Mouse (Mus musculus): ENCODE results near the gene Rpusd4. TPM values are rescaled to one million over a fixed set of nuclear protein-coding genes. Genes with fewer than 3 reads are reported as not detected.
A peak's percentile ranks its signal among the peaks of the same experiment; 100 is the strongest.

Rpusd4 gene
- total and polyA plus RNA-seq, 2 experiments from 2014 or later = 10.9 to 11.4 TPM

- Histone ChIP-seq H3K36me3 (ENCODE audit: insufficient read depth) (no peaks in the 10 kb centered on the region), H3K4me1 (ENCODE audit: insufficient read depth) (0 out of 2 replicates have a peak, but pooled peaks cover 4% of the 10 kb centered on the region), H3K4me2 (ENCODE audit: low read depth) (no peak overlapping the region), H3K9me3 (ENCODE audit: low read length) (no peaks in the 10 kb centered on the region), H3K9ac (no peak overlapping the region), H3K27me3 (ENCODE audit: insufficient read depth, low read length) (no peaks in the 10 kb centered on the region), H3K27ac (ENCODE audit: low read depth, low read length) (no peak overlapping the region), H3K4me3 (ENCODE audit: low read depth, low read length) (no peak overlapping the region)
- WGBS = 53% methylated on average over 9 of the region's 9 CpGs
- DNase-seq = no peak
- ATAC-seq = no peak
- TF ChIP-seq CTCF (IDR thresholded peaks at IDR 0.05; ENCODE audit: low read depth) = no peak
These were observed 49.7 kb downstream of the Rpusd4 start for GRCm38 (mm10) chr9:35317233-35317980.

GRCm38 (mm10) chr9:35318537-35319172 is 51.0 kb downstream of the Rpusd4 start:
- ATAC-seq = peak; percentile 27; the same call in 1 of the 2 replicates

GRCm38 (mm10) chr9:35320288-35320687 is 52.6 kb downstream of the Rpusd4 start:
- Histone ChIP-seq H3K9ac (no peak overlapping the region), H3K27me3 (ENCODE audit: insufficient read depth, low read length) (no peaks in the 10 kb centered on the region), H3K36me3 (ENCODE audit: insufficient read depth) (no peaks in the 10 kb centered on the region), H3K4me1 (ENCODE audit: insufficient read depth) (0 out of 2 replicates have a peak, but pooled peaks cover 4% of the 10 kb centered on the region), H3K4me2 (ENCODE audit: low read depth) (no peak overlapping the region), H3K9me3 (ENCODE audit: low read length) (no peaks in the 10 kb centered on the region), H3K27ac (ENCODE audit: low read depth, low read length) (no peak overlapping the region), H3K4me3 (ENCODE audit: low read depth, low read length) (no peak overlapping the region)
- DNase-seq = no peak
- WGBS = 89% methylated on average over 4 of the region's 4 CpGs
- no peak for ATAC-seq
- TF ChIP-seq CTCF (IDR thresholded peaks at IDR 0.05; ENCODE audit: low read depth) = no peak

More at GRCm38 (mm10) chr9:35318537-35319172, 51.0 kb downstream of the Rpusd4 start:
- Histone ChIP-seq H3K9ac (no peak overlapping the region), H3K27me3 (ENCODE audit: insufficient read depth, low read length) (no peaks in the 10 kb centered on the region), H3K4me3 (ENCODE audit: low read depth, low read length) (no peak overlapping the region), H3K4me2 (ENCODE audit: low read depth) (no peak overlapping the region), H3K27ac (ENCODE audit: low read depth, low read length) (no peak overlapping the region), H3K9me3 (ENCODE audit: low read length) (no peaks in the 10 kb centered on the region), H3K36me3 (ENCODE audit: insufficient read depth) (no peaks in the 10 kb centered on the region), H3K4me1 (ENCODE audit: insufficient read depth) (0 out of 2 replicates have a peak, but pooled peaks cover 4% of the 10 kb centered on the region)
- WGBS = 22% methylated on average over 9 of the region's 9 CpGs
- TF ChIP-seq CTCF (IDR thresholded peaks at IDR 0.05; ENCODE audit: low read depth) = no peak
- DNase-seq = no peak

- Histone ChIP-seq H3K4me1 (ENCODE audit: insufficient read depth) (no peaks in the 10 kb centered on the region), H3K9ac (no peak overlapping the region), H3K9me3 (ENCODE audit: low read length) (no peaks in the 10 kb centered on the region), H3K27ac (ENCODE audit: low read depth, low read length) (no peak overlapping the region), H3K36me3 (ENCODE audit: insufficient read depth) (no peaks in the 10 kb centered on the region), H3K4me3 (ENCODE audit: low read depth, low read length) (no peak overlapping the region), H3K27me3 (ENCODE audit: insufficient read depth, low read length) (no peaks in the 10 kb centered on the region), H3K4me2 (ENCODE audit: low read depth) (no peak overlapping the region)
- DNase-seq = no peak
- no peak for ATAC-seq
- no peak for TF ChIP-seq CTCF (IDR thresholded peaks at IDR 0.05; ENCODE audit: low read depth)
- WGBS = 81% methylated on average over 4 of the region's 4 CpGs
These were observed 56.3 kb downstream of the Rpusd4 start for GRCm38 (mm10) chr9:35323974-35324373.

- no peaks in the 10 kb centered on the region for H3K36me3 ChIP-seq (ENCODE audit: insufficient read depth)
These were observed 56.9 kb downstream of the Rpusd4 start for GRCm38 (mm10) chr9:35324571-35324970.

GRCm38 (mm10) chr9:35326644-35327263 is 59.1 kb downstream of the Rpusd4 start:
- no peaks in the 10 kb centered on the region for H3K27me3 ChIP-seq (ENCODE audit: insufficient read depth, low read length)
- H3K9me3 ChIP-seq (ENCODE audit: low read length) = no peaks in the 10 kb centered on the region
- H3K27ac ChIP-seq (ENCODE audit: low read depth, low read length) = no peak overlapping the region
- 47% methylated on average over 7 of the region's 7 CpGs for WGBS
- H3K36me3 ChIP-seq (ENCODE audit: insufficient read depth) = no peaks in the 10 kb centered on the region
- H3K4me2 ChIP-seq (ENCODE audit: low read depth) = no peak overlapping the region
- ATAC-seq = no peak
- no peak overlapping the region for H3K9ac ChIP-seq
- H3K4me1 ChIP-seq (ENCODE audit: insufficient read depth) = no peaks in the 10 kb centered on the region
- DNase-seq = no peak
- no peak for TF ChIP-seq CTCF (IDR thresholded peaks at IDR 0.05; ENCODE audit: low read depth)
- no peak overlapping the region for H3K4me3 ChIP-seq (ENCODE audit: low read depth, low read length)

More at GRCm38 (mm10) chr9:35324571-35324970, 56.9 kb downstream of the Rpusd4 start:
- H3K4me3 ChIP-seq (ENCODE audit: low read depth, low read length) = no peak overlapping the region
- no peaks in the 10 kb centered on the region for H3K27me3 ChIP-seq (ENCODE audit: insufficient read depth, low read length)
- no peak overlapping the region for H3K9ac ChIP-seq
- no peak overlapping the region for H3K4me2 ChIP-seq (ENCODE audit: low read depth)
- ATAC-seq = no peak
- no peaks in the 10 kb centered on the region for H3K9me3 ChIP-seq (ENCODE audit: low read length)
- no peak for DNase-seq
- WGBS = 46% methylated on average over 2 of the region's 2 CpGs
- TF ChIP-seq CTCF (IDR thresholded peaks at IDR 0.05; ENCODE audit: low read depth) = no peak
- no peak overlapping the region for H3K27ac ChIP-seq (ENCODE audit: low read depth, low read length)
- H3K4me1 ChIP-seq (ENCODE audit: insufficient read depth) = no peaks in the 10 kb centered on the region

Other genes with a start within 250 kb of the Rpusd4 start
- gene St3gal4, start 148.6 kb upstream of the Rpusd4 start, total RNA-seq (2014; rRNA removed) = 22.6 and 23.5 TPM in 2 replicates
- gene St3gal4, start 148.6 kb upstream of the Rpusd4 start, polyA plus RNA-seq (2015; fragmentation: Nextera tagmentation; extraction: Ambion mirVana) = 16.1 and 18.2 TPM in 2 replicates
- 48.5 and 61.6 TPM in 2 replicates for gene Dcps, start 91.8 kb upstream of the Rpusd4 start, total RNA-seq (2014; rRNA removed)
- 63.5 and 63.6 TPM in 2 replicates for gene Dcps, start 91.8 kb upstream of the Rpusd4 start, polyA plus RNA-seq (2015; fragmentation: Nextera tagmentation; extraction: Ambion mirVana)
- gene Srpr, start 67.7 kb upstream of the Rpusd4 start, total RNA-seq (2014; rRNA removed) = 31.0 and 37.6 TPM in 2 replicates
- 40.1 and 45.7 TPM in 2 replicates for gene Srpr, start 67.7 kb upstream of the Rpusd4 start, polyA plus RNA-seq (2015; fragmentation: Nextera tagmentation; extraction: Ambion mirVana)
- 1.7 and 2.0 TPM in 2 replicates for gene Tirap, start 67.6 kb upstream of the Rpusd4 start, total RNA-seq (2014; rRNA removed)
- gene Tirap, start 67.6 kb upstream of the Rpusd4 start, polyA plus RNA-seq (2015; fragmentation: Nextera tagmentation; extraction: Ambion mirVana) = 1.5 and 2.1 TPM in 2 replicates
- 38.1 and 42.3 TPM in 2 replicates for gene Foxred1, start 56.8 kb upstream of the Rpusd4 start, total RNA-seq (2014; rRNA removed)
- 32.0 and 40.8 TPM in 2 replicates for gene Foxred1, start 56.8 kb upstream of the Rpusd4 start, polyA plus RNA-seq (2015; fragmentation: Nextera tagmentation; extraction: Ambion mirVana)
- 34.6 and 41.5 TPM in 2 replicates for gene Fam118b, start 60 bp upstream of the Rpusd4 start, total RNA-seq (2014; rRNA removed)
- 49.7 and 59.7 TPM in 2 replicates for gene Fam118b, start 60 bp upstream of the Rpusd4 start, polyA plus RNA-seq (2015; fragmentation: Nextera tagmentation; extraction: Ambion mirVana)
- gene Cdon, start 153.3 kb downstream of the Rpusd4 start, total RNA-seq (2014; rRNA removed) = 9.6 and 13.7 TPM in 2 replicates
- 0.94 and 1.3 TPM in 2 replicates for gene Cdon, start 153.3 kb downstream of the Rpusd4 start, polyA plus RNA-seq (2015; fragmentation: Nextera tagmentation; extraction: Ambion mirVana)